11 mouse cellular contexts compared by ENCODE assay signal in genomic region chr17:88494772-88495132, GRCm38 (mm10). TPM values are rescaled to one million over a fixed set of nuclear protein-coding genes. Genes with fewer than 3 reads are reported as not detected.
A peak's percentile ranks its signal among the peaks of the same experiment; 100 is the strongest.
DNase-seq lines count a peak whose midpoint lies in the region; ATAC-seq and TF ChIP-seq lines count a peak whose summit lies in the region.
"Had no signal": no experiment of that assay in that cellular context is flagged by ENCODE, and none has a peak within 500 bp of the region (broad histone marks: within the 10 kb centered on the region; RNA-seq: fewer than 3 reads in every experiment).

No protein-coding gene starts in this region.

- TF ChIP-seq CTCF in cortical plate, adult 2 months (IDR thresholded peaks at IDR 0.05; ENCODE audit: extremely low read depth, insufficient read depth, low read length): no peak
- no peak for TF ChIP-seq CTCF in forebrain, postnatal 0 days (IDR thresholded peaks at IDR 0.05; ENCODE audit: low read depth)

- 23% methylated on average over 10 of the region's 10 CpGs for WGBS in forebrain, postnatal 0 days
- 25% methylated on average over 10 of the region's 10 CpGs for WGBS in midbrain, embryonic 12.5 days

- no peak for TF ChIP-seq POLR2A in cortical plate, adult 2 months (IDR thresholded peaks at IDR 0.05; ENCODE audit: extremely low read depth, insufficient read depth, low read length)

- H3K4me2 ChIP-seq in forebrain, postnatal 0 days (ENCODE audit: low read depth): peak overlapping the region; percentile 50
- peak overlapping the region; percentile 47 for H3K4me2 ChIP-seq in midbrain, embryonic 12.5 days (replicated peaks)
- H3K4me2 ChIP-seq: heart, embryonic 12.5 days had no signal

- H3K9me3 ChIP-seq in forebrain, postnatal 0 days (ENCODE audit: low read length): no peaks in the 10 kb centered on the region
- no peaks in the 10 kb centered on the region for H3K9me3 ChIP-seq in midbrain, embryonic 12.5 days
- H3K9me3 ChIP-seq: heart, embryonic 12.5 days had no signal

- intact Hi-C loops in heart, postnatal 14 days (cut with DNase I): no loop called here

- H3K36me3 ChIP-seq in forebrain, postnatal 0 days (ENCODE audit: insufficient read depth): no peaks in the 10 kb centered on the region
- H3K36me3 ChIP-seq in midbrain, embryonic 12.5 days: peaks cover 8% of the 10 kb centered on the region; the same call in 1 of the 2 replicates

- peak overlapping the region; percentile 62 for H3K9ac ChIP-seq in forebrain, postnatal 0 days
- H3K9ac ChIP-seq in midbrain, embryonic 12.5 days (replicated peaks): peak overlapping the region; percentile 32
- H3K9ac ChIP-seq: heart, embryonic 12.5 days had no signal

- H3K4me1 ChIP-seq in cortical plate, adult 2 months (ENCODE audit: control insufficient read depth, insufficient read depth, low read length): peaks cover 3% of the 10 kb centered on the region; the same call in 1 of the 2 replicates
- H3K4me1 ChIP-seq in forebrain, postnatal 0 days (ENCODE audit: insufficient read depth): peaks cover 15% of the 10 kb centered on the region
- H3K4me1 ChIP-seq in midbrain, embryonic 12.5 days: peaks cover 20% of the 10 kb centered on the region

- no peaks in the 10 kb centered on the region for H3K27me3 ChIP-seq in forebrain, postnatal 0 days (ENCODE audit: insufficient read depth, low read length)
- no peaks in the 10 kb centered on the region for H3K27me3 ChIP-seq in midbrain, embryonic 12.5 days
- H3K27me3 ChIP-seq: heart, embryonic 12.5 days had no signal

- peak; percentile 23 for ATAC-seq in forebrain, postnatal 0 days
- peak; percentile 66 for ATAC-seq in midbrain, embryonic 12.5 days (ENCODE audit: low FRiP score, low read depth)
- ATAC-seq: intestine, postnatal 0 days had no signal

- DNase-seq in cerebellum, postnatal 25 days: peak; percentile 38 to 52
- no peak for DNase-seq in cerebellum, adult 11 months
- DNase-seq in forebrain, postnatal 0 days: no peak
- DNase-seq in urinary bladder, adult 18-20 months (ENCODE audit: low spot score in 2 of 2): no peak
- no peak for DNase-seq in kidney, postnatal 10 days
- no peak for DNase-seq in heart, postnatal 14 days
- DNase-seq: thymus, adult 18-20 months had no signal

- H3K27ac ChIP-seq in cortical plate, adult 2 months (ENCODE audit: insufficient read depth, low read length): no peak overlapping the region
- peak overlapping the region; percentile 87 for H3K27ac ChIP-seq in forebrain, postnatal 0 days (ENCODE audit: low read depth, low read length)
- H3K27ac ChIP-seq in midbrain, embryonic 12.5 days (replicated peaks): peak overlapping the region; percentile 94

- 0 out of 2 replicates have a peak overlapping the region, but pooled peaks have one; percentile 1 for H3K4me3 ChIP-seq in cortical plate, adult 2 months (ENCODE audit: insufficient read depth, low read length)
- H3K4me3 ChIP-seq in forebrain, postnatal 0 days (ENCODE audit: low read depth, low read length): peak overlapping the region; percentile 20; the same call in 1 of the 2 replicates
- H3K4me3 ChIP-seq in midbrain, embryonic 12.5 days: 0 out of 2 replicates have a peak overlapping the region, but pooled peaks have one; percentile 9
- H3K4me3 ChIP-seq: heart, embryonic 12.5 days had no signal

RNA-seq across cellular contexts. Expression of gene Ppp1r21, which starts 35.2 kb away (rescaled TPM):
- 82.2 and 86.6 TPM in 2 replicates for polyA plus RNA-seq in cortical plate, adult 2 months (2012; rRNA removed)
- 49.9 and 63.4 TPM in 2 replicates for total RNA-seq in forebrain, postnatal 0 days (2014; rRNA removed)
- polyA plus RNA-seq in forebrain, postnatal 0 days (2015; fragmentation: Nextera tagmentation; extraction: Ambion mirVana): 24.5 and 25.7 TPM in 2 replicates
- 24.2 and 24.5 TPM in 2 replicates for polyA plus RNA-seq in midbrain, embryonic 12.5 days (2016; fragmentation: Nextera tagmentation; extraction: Ambion mirVana)
- total RNA-seq in heart, postnatal 14 days (2021): 10 to 100 TPM; 11.4 to 12.3 TPM

RNA-seq across cellular contexts. Expression of gene Foxn2, which starts 54.2 kb away (rescaled TPM):
- 8.0 and 8.2 TPM in 2 replicates for polyA plus RNA-seq in cortical plate, adult 2 months (2012; rRNA removed)
- total RNA-seq in forebrain, postnatal 0 days (2014; rRNA removed): 11.2 and 11.5 TPM in 2 replicates
- 4.3 and 5.0 TPM in 2 replicates for polyA plus RNA-seq in forebrain, postnatal 0 days (2015; fragmentation: Nextera tagmentation; extraction: Ambion mirVana)
- 12.9 and 13.2 TPM in 2 replicates for polyA plus RNA-seq in midbrain, embryonic 12.5 days (2016; fragmentation: Nextera tagmentation; extraction: Ambion mirVana)
- 10 to 100 TPM; 11.9 to 13.5 TPM for total RNA-seq in heart, postnatal 14 days (2021)

Comparison
In these comparisons a context has a peak if more than half of its experiments do, and no peak if none do; other contexts are left out.
1. DNase-seq: peak in cerebellum, postnatal 25 days (2 of 2); none in cerebellum, adult 11 months (single experiment), forebrain, postnatal 0 days (single experiment), urinary bladder, adult 18-20 months (0 of 2), kidney, postnatal 10 days (single experiment) and heart, postnatal 14 days (0 of 2).
2. Peak in every context shown above with its lines, with median percentiles within 50 percentile points of each other: H3K4me3 ChIP-seq.